Mouse (Mus musculus) G1E (cell line): ENCODE measurements around the gene Dnajc28. TPM values are rescaled to one million over a fixed set of nuclear protein-coding genes. Genes with fewer than 3 reads are reported as not detected.

Experiments
- ATAC-seq: 2 replicates; pipeline ENCODE4 v1.8.0; 2016; ENCODE audit warnings: mild to moderate bottlenecking; ENCODE audit not compliant: insufficient number of reproducible peaks, poor library complexity, low FRiP score, severe bottlenecking; ENCODE audit errors: extremely low read depth
- DNase-seq: peaks from one replicate; pipeline ENCODE4 v3.0.0; 2012; ENCODE audit warnings: low spot score
- H3K27me3 ChIP-seq: 2 replicates; pipeline ENCODE4 v1.6.1; 2012; ENCODE audit warnings: mild to moderate bottlenecking, low read length, inconsistent platforms; ENCODE audit not compliant: insufficient read depth
- H3K36me3 ChIP-seq: replicated peaks from 2 replicates; pipeline ENCODE3; 2012; ENCODE audit warnings: mild to moderate bottlenecking, inconsistent platforms
- H3K4me1 ChIP-seq: 2 replicates; pipeline ENCODE4 v1.6.1; 2012; ENCODE audit warnings: low read depth, low read length, inconsistent platforms, mixed read lengths; ENCODE audit not compliant: insufficient read depth
- H3K4me3 ChIP-seq: 2 replicates; pipeline ENCODE4 v1.5.1; 2012; ENCODE audit warnings: low read depth, mild to moderate bottlenecking, inconsistent platforms, low read length, moderate library complexity, mixed read lengths
- H3K9me3 ChIP-seq: replicated peaks from 2 replicates; pipeline ENCODE4 v1.6.1; 2012; ENCODE audit warnings: inconsistent platforms
- CTCF ChIP-seq: IDR thresholded peaks from 2 replicates; pipeline ENCODE4 v1.5.1; 2012; ENCODE audit warnings: low read depth, low read length, inconsistent platforms, mixed read lengths
- GATA1 ChIP-seq: IDR thresholded peaks from 2 replicates; pipeline ENCODE4 v1.6.1; 2012; ENCODE audit warnings: borderline replicate concordance, low read length, inconsistent platforms, mixed read lengths
- GATA2 ChIP-seq: IDR thresholded peaks from 2 replicates; pipeline ENCODE4 v1.6.1; 2012; ENCODE audit warnings: low read depth, low read length, inconsistent platforms, borderline replicate concordance
- POLR2AphosphoS5 ChIP-seq: IDR thresholded peaks from 2 replicates; pipeline ENCODE4 v1.6.1; 2012; ENCODE audit warnings: low read depth, low read length, inconsistent platforms; ENCODE audit not compliant: insufficient replicate concordance
- TAL1 ChIP-seq: conservative IDR thresholded peaks from 2 replicates; pipeline ENCODE4 v1.6.1; 2012; ENCODE audit warnings: low read depth, low read length, inconsistent platforms, mixed read lengths
- polyA plus RNA-seq: library from polyadenylated mRNA; stranded (reverse); fragments of >175 nt; gene quantifications from 2 replicates; pipeline ENCODE4 v1.2.3, GENCODE M21; 2012
- total RNA-seq, 2 experiments: library from RNA; stranded (forward) in 1 of 2; stranded (reverse) in 1 of 2; fragments of 200-1000 nt in 1 of 2; fragments of >200 nt in 1 of 2; fragmentation: Nextera tagmentation in 1 of 2; gene quantifications; 2 replicates each; pipeline ENCODE4 v1.2.3; 2014 to 2017

Gene Dnajc28
- total and polyA plus RNA-seq, 3 experiments: 0.40 to 7.4 (median 4.6) TPM

DNA sequence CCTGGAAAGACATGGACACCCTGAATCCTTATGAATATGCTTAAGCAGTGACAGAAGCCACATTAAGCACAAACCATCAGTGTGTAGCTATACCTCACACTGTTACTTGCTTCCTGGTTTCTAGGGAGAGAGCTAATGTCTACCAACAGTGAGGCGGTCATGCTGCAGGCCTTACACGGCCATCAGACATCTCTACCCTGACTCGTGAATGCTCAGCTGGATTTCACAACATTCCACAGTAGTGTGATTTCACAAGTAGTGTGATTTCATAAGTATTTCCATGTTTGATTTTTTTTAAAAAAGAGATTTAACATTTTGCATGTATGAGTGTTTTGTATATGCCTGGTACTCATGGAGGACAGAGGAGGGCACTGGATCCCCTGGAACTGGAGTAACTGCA is 9.8 kb upstream of the Dnajc28 start:
- Histone ChIP-seq H3K4me1 (peaks cover 3% of the 10 kb centered on the region; the same call in 1 of the 2 replicates), H3K9me3 (no peaks in the 10 kb centered on the region), H3K4me3 (no peak overlapping the region), H3K36me3 (peaks cover 96% of the 10 kb centered on the region), H3K27me3 (no peaks in the 10 kb centered on the region)
- ATAC-seq (no peak), DNase-seq (no peak)
- TF ChIP-seq GATA1 (no peak), CTCF (no peak), POLR2AphosphoS5 (no peak), GATA2 (no peak)

DNA sequence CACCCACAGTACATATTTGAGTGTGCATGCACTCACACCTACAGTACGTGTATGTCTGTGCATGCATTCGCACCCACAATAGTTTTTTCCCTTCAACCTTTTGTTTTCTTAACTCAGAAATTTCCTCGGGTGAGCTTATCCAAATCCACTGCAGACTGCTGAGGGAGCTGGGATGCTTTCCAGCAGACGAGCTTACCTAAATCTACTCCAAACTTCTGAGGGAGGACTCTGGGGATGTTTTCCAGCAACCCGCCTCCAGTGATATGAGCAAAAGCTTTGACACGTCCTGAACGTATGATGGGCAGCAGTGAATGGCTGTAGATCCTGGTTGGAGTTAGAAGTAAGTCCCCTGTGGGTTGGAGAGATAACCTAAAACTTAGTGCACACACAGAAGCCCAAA is 9.0 kb upstream of the Dnajc28 start:
- Histone ChIP-seq H3K36me3 (peaks cover 97% of the 10 kb centered on the region), H3K9me3 (no peaks in the 10 kb centered on the region), H3K4me3 (no peak overlapping the region), H3K4me1 (peaks cover under 1% of the 10 kb centered on the region; the same call in 1 of the 2 replicates), H3K27me3 (no peaks in the 10 kb centered on the region)
- DNase-seq (no peak), ATAC-seq (no peak)
- TF ChIP-seq TAL1 (no peak), GATA1 (no peak), POLR2AphosphoS5 (no peak; the same call in 1 of the 2 replicates), GATA2 (no peak), CTCF (no peak)

DNA sequence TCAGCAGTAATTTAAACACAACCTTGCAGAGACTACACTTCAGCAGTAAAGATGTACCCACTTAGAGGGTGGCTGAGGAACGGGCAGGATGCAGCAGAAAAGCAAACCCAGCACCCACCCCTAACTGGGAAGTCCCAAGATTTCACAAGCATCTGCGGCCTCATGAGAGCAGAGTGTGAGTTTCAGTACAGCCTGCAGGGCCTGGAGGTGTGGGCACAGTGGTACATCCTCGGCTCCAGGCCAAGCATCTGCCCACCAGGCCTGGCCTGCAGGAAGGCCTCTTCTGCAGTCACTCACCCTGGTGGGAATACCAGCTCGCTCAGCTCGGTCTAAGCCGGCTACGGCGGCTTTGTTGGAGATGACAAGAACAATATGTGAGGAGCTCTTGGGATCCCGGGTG is 4.2 kb upstream of the Dnajc28 start:
- ATAC-seq (no peak), DNase-seq (no peak)
- H3K27me3 ChIP-seq: no peaks in the 10 kb centered on the region
- no peaks in the 10 kb centered on the region for H3K9me3 ChIP-seq
- peaks cover 89% of the 10 kb centered on the region for H3K36me3 ChIP-seq
- peaks cover 19% of the 10 kb centered on the region for H3K4me1 ChIP-seq
- TF ChIP-seq POLR2AphosphoS5 (no peak), CTCF (no peak), TAL1 (no peak)
- no peak overlapping the region for H3K4me3 ChIP-seq

GRCm38 (mm10) chr16:91620991-91621390 is 2.2 kb upstream of the Dnajc28 start:
- ATAC-seq (no peak), DNase-seq (no peak)
- TF ChIP-seq TAL1: no peak
- no peak for TF ChIP-seq GATA2
- TF ChIP-seq POLR2AphosphoS5: no peak
- no peak for TF ChIP-seq GATA1
- no peak for TF ChIP-seq CTCF
- H3K9me3 ChIP-seq: no peaks in the 10 kb centered on the region
- H3K27me3 ChIP-seq: no peaks in the 10 kb centered on the region
- H3K36me3 ChIP-seq: peaks cover 74% of the 10 kb centered on the region
- H3K4me3 ChIP-seq: no peak overlapping the region
- peaks cover 21% of the 10 kb centered on the region for H3K4me1 ChIP-seq

GRCm38 (mm10) chr16:91620185-91620584 is 1.4 kb upstream of the Dnajc28 start:
- TF ChIP-seq GATA1 (no peak), TAL1 (no peak), GATA2 (no peak), POLR2AphosphoS5 (no peak), CTCF (no peak)
- DNase-seq: no peak
- no peak overlapping the region for H3K4me3 ChIP-seq
- H3K36me3 ChIP-seq: peaks cover 66% of the 10 kb centered on the region
- H3K4me1 ChIP-seq: peaks cover 21% of the 10 kb centered on the region
- H3K27me3 ChIP-seq: no peaks in the 10 kb centered on the region; the same call in 1 of the 2 replicates
- H3K9me3 ChIP-seq: no peaks in the 10 kb centered on the region
- ATAC-seq: no peak

DNA sequence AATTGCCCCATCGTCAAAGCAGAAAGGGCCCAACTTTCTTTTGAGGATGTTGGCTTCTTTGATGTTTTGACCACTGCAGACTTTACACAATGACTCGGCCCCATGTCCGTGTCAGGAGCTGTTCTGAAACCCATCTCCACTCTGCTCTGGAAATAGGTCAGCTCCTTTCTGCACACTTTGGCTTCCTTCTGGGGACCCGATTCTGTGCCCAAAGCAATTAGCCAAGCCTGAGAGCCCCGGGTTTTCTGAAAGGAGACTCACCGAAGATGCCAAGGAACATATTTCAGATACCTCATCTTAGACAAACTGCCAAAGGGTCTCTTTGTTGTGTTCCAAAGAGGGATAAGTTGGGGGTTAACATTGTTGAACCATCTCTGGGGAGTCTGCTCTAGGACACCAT is 4.3 kb downstream of the Dnajc28 start:
- TF ChIP-seq GATA2: no peak
- no peak for TF ChIP-seq GATA1
- no peak for TF ChIP-seq POLR2AphosphoS5
- TF ChIP-seq CTCF: no peak
- no peak for TF ChIP-seq TAL1
- H3K9me3 ChIP-seq: no peaks in the 10 kb centered on the region

DNA sequence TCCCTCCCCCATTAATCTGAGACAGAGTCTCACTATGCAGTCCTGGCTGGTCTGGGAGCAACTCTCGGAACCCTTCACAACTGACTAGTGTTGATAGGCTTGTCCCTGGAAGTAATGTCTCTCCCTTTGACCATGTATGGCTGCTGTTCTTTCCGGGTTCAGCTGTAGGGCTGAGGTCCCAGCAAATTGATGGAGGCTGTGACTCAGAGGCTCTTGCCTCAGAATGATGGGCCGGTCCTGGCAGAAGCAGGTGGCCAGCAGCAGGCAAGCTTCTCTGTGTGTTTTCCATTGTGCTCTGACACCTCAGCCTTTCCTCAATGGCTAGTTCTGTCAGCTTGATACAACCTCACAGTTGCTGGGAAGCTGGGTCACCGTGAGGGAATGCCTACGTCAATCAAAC is 6.3 kb downstream of the Dnajc28 start:
- TF ChIP-seq CTCF (no peak), TAL1 (no peak), GATA1 (no peak), GATA2 (no peak), POLR2AphosphoS5 (no peak)
- H3K4me3 ChIP-seq: no peak overlapping the region
- ATAC-seq: no peak

More for the DNA sequence above, 4.3 kb downstream of the Dnajc28 start:
- DNase-seq: no peak
- no peak for ATAC-seq
- H3K27me3 ChIP-seq: peaks cover 18% of the 10 kb centered on the region; the same call in 1 of the 2 replicates
- H3K4me1 ChIP-seq: peaks cover 20% of the 10 kb centered on the region
- peaks cover 10% of the 10 kb centered on the region for H3K36me3 ChIP-seq
- no peak overlapping the region for H3K4me3 ChIP-seq

More for the DNA sequence above, 6.3 kb downstream of the Dnajc28 start:
- Histone ChIP-seq H3K4me1 (peaks cover 5% of the 10 kb centered on the region; the same call in 1 of the 2 replicates), H3K27me3 (peaks cover 21% of the 10 kb centered on the region; the same call in 1 of the 2 replicates), H3K9me3 (no peaks in the 10 kb centered on the region; the same call in 1 of the 2 replicates), H3K36me3 (peaks cover 5% of the 10 kb centered on the region)
- no peak for DNase-seq
